Mouse (Mus musculus): ENCODE measurements at regions not wholly inside any gene's neighbourhood (a gene's known extent, or its start where the extent isn't known, plus 50 kb on each side); places are given as distances from the start of the nearest gene placed in this dataset.

- TF ChIP-seq GATA1 (IDR thresholded peaks at IDR 0.05; ENCODE audit: low read length) = no peak
- TF ChIP-seq TAL1 (IDR thresholded peaks at IDR 0.05; ENCODE audit: low read length) = no peak
Measured at GRCm38 (mm10) chr12:106993011-106993410, 495.4 kb upstream of the 3110018I06Rik start.
